Mouse (Mus musculus) heart, postnatal 0 days (tissue): ENCODE data around the gene Abhd12.
"Not testable (repeated sequence)": the region's sequence is repeated elsewhere in the genome, so short reads cannot be mapped to it uniquely, and the experiment has no call there.

Source experiments
- CTCF ChIP-seq: IDR thresholded peaks from 2 replicates; pipeline ENCODE4 v1.5.1; 2016; ENCODE audit warnings: antibody characterized with exemption, control low read depth, low read depth
- EP300 ChIP-seq: IDR thresholded peaks from 2 replicates; pipeline ENCODE4 v1.6.1; 2016; ENCODE audit warnings: antibody characterized with exemption, low read depth

- TF ChIP-seq EP300, CTCF: not testable (repeated sequence)
Measured at GRCm38 (mm10) chr2:150947341-150947740, 42.8 kb upstream of the Abhd12 start.
